Mouse (Mus musculus) limb, embryonic 13.5 days (tissue): ENCODE data around the gene Gm29564. TPM values are rescaled to one million over a fixed set of nuclear protein-coding genes. Genes with fewer than 3 reads are reported as not detected.
"Not testable (repeated sequence)": the region's sequence is repeated elsewhere in the genome, so short reads cannot be mapped to it uniquely, and the experiment has no call there.

Experiments used
- ATAC-seq: fragments of 200-750 bp; cut with Nextera tagmentation; 2 replicates; pipeline ENCODE4 v1.8.0; 2017; ENCODE audit warnings: low read depth, moderate number of reproducible peaks, moderate TSS enrichment; ENCODE audit not compliant: low FRiP score
- H3K27ac ChIP-seq: fragments of 300-500 bp; sonication (generic); 2 replicates; pipeline ENCODE4 v1.5.1; 2015; ENCODE audit warnings: inconsistent platforms, mild to moderate bottlenecking, moderate library complexity
- H3K27me3 ChIP-seq: fragments of 300-500 bp; sonication (generic); 2 replicates; pipeline ENCODE4 v1.6.1; 2015; ENCODE audit warnings: mild to moderate bottlenecking, inconsistent platforms
- H3K36me3 ChIP-seq: fragments of 300-500 bp; sonication (generic); 2 replicates; pipeline ENCODE4 v1.6.1; 2015; ENCODE audit warnings: inconsistent platforms, mild to moderate bottlenecking, moderate library complexity
- H3K4me1 ChIP-seq: fragments of 300-500 bp; sonication (generic); 2 replicates; pipeline ENCODE4 v1.6.1; 2015; ENCODE audit warnings: inconsistent platforms
- H3K4me2 ChIP-seq: fragments of 300-500 bp; sonication (generic); replicated peaks from 2 replicates; pipeline ENCODE4 v1.6.1; 2015; ENCODE audit warnings: inconsistent platforms, mild to moderate bottlenecking, moderate library complexity
- H3K4me3 ChIP-seq: fragments of 300-500 bp; sonication (generic); 2 replicates; pipeline ENCODE4 v1.5.1; 2015; ENCODE audit warnings: moderate library complexity, mild to moderate bottlenecking, inconsistent platforms
- H3K9ac ChIP-seq: fragments of 300-500 bp; sonication (generic); 2 replicates; pipeline ENCODE4 v1.6.1; 2015; ENCODE audit warnings: mild to moderate bottlenecking, inconsistent platforms
- H3K9me3 ChIP-seq: fragments of 300-500 bp; sonication (generic); 2 replicates; pipeline ENCODE4 v1.6.1; 2016; ENCODE audit warnings: inconsistent platforms
- WGBS: fragments of 180-500 bp; shearing (Covaris S2); methylation state at CpG from one replicate; pipeline ENCODE4 v1.1.7; 2015; 5-methylcytosine and 5-hydroxymethylcytosine counted together
- polyA plus RNA-seq: library from polyadenylated mRNA; unstranded; fragments of >200 nt; fragmentation: Nextera tagmentation; extraction: Ambion mirVana; gene quantifications from 2 replicates; pipeline ENCODE4 v1.2.1, GENCODE M21; 2015

Gene Gm29564
- polyA plus RNA-seq: not detected in 2 replicates

- H3K4me1 ChIP-seq, ATAC-seq, H3K36me3 ChIP-seq, H3K4me3 ChIP-seq, H3K27me3 ChIP-seq, H3K9ac ChIP-seq, H3K9me3 ChIP-seq, H3K4me2 ChIP-seq, H3K27ac ChIP-seq: not testable (repeated sequence)
- WGBS: no CpG with 5 or more reads among the region's 6 CpGs
Measured at GRCm38 (mm10) chrY:78212693-78213092, at the start of gene Gm29564. TSS of gene Gm29564 (plus strand) at chrY:78212993.

Other genes with a start within 250 kb of the Gm29564 start
- gene Gm20867, start 249.8 kb upstream of the Gm29564 start, polyA plus RNA-seq: not detected in 2 replicates